Mouse (Mus musculus) embryonic fibroblast, embryonic 13.5 days (primary cell): ENCODE data around the gene Mrpl48.

ENCODE experiments used
- CTCF ChIP-seq: IDR thresholded peaks from 2 replicates; pipeline ENCODE4 v1.5.1; 2011; ENCODE audit warnings: mild to moderate bottlenecking, control low read depth, low read length, moderate library complexity, borderline replicate concordance; ENCODE audit not compliant: insufficient read depth
- POLR2A ChIP-seq: IDR thresholded peaks from 2 replicates; pipeline ENCODE4 v1.6.1; 2011; ENCODE audit warnings: low read depth, mild to moderate bottlenecking, control low read depth, low read length, moderate library complexity

- TF ChIP-seq POLR2A (no peak), CTCF (no peak)
Observed at GRCm38 (mm10) chr7:100537519-100537902, 70.6 kb downstream of the Mrpl48 start.
